Mouse (Mus musculus) common myeloid progenitor, adult 5-6 weeks (primary cell): ENCODE data around the gene Maml3. TPM values are rescaled to one million over a fixed set of nuclear protein-coding genes. Genes with fewer than 3 reads are reported as not detected.

Experiments
- ATAC-seq: replicated peaks from 2 replicates; pipeline ENCODE4 v1.8.0; 2016; ENCODE audit warnings: low read depth, mild to moderate bottlenecking, moderate TSS enrichment, inconsistent platforms; ENCODE audit not compliant: poor library complexity, severe bottlenecking
- total RNA-seq: library from RNA; stranded (forward); fragments of 200-1000, 187-1606 nt; gene quantifications from 2 replicates; pipeline ENCODE4 v1.2.3, GENCODE M21; 2017

The Maml3 gene
- total RNA-seq: 14.8 and 15.5 TPM in 2 replicates

DNA sequence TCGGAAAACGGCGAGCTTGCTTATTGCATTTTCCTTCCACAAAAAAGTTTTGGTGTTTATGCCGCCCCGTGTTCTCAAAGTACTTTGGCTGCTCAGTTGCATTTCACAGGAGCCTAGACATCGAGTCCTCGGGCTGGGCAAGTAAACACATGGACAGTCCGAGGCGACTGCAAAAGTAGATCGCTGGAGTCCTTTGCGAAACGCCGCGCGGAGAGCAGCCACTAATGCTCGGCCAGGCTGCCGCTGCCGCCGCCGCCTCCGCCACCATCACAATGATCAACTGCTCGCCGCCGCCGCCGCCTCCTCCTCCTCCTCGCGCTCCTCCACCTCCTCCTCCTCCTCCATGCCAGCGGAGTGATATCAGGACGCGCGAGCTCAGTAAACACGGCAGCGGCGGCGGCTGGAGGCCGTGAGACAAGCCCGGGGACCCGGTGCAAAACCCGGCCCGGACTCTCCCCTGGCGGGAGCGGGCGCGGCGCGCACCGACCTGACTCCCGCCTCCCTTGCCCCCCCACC is at the start of gene Maml3:
Maml3 (minus strand) TSS at position 441 of the 516 bp plus-strand sequence.
- ATAC-seq: peak; percentile 42

DNA sequence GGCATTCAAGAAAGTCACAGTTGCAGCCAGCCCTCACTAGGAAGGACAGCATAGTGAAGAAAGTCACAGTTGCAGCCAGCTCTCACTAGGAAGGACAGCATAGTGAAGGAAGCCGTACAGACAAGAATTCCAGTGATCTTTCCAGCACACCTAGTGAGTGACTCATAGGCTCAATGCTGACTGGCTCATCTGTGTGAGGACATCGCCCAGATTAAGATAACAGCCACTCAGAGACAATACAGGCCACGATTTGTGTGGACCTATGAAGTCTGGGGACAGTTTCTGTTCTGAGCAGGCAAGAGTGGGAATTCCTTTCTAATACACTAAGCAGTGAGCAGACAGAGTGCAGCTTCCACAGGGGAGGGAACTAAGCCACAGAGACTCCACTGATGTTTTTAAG is 46.3 kb upstream of the Maml3 start:
- no peak for ATAC-seq

DNA sequence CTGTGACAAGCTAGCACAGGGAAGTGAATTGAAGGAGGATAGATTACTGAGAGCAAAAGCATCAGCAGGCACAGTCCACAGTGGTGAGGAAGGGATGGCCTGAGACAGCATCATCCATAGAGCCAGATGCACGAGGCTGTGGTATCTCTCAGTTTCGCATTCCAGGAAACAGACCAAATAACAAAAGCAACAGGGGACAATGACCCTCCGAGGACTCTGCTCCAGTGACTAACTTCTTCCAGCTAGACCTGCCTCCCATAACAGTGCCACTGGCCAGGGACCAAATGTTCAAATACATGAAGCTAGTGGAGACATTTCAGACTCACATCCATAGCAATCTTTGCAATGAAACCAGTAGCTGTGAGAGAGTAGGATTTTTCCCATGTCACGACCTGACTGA is 43.4 kb upstream of the Maml3 start:
- no peak for ATAC-seq

DNA sequence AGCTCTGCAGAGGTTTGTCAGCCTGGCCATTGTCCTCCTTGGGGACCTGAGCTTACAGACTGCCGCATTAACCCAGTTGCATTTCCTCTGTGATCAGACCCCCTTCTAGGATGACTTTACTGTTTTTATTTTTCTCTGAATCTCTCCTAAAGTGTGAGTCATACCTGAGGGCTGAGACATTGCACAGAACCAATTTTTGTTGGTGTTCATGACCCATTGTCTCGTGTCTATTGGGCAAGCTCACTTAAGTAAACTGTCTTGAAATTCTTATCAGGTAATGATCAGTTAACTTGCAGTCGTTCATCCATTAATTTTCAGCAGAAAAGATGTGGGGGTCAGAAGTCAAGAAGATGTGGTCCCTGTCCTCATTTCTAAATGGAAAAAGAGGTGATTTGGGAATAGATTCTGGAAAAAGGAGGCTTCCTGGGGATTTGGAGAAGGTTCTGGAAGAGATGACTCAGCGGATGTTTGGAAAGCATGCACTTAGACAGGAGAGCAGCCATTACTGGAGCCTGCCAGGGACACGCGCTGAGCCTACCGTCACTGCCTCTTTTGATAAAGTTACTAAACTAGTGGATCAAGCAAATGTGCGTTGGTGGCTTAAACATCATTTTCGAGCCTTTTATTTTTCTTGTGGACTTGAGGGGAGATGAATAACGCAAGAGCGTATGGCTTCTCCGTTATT is 40.0 kb upstream of the Maml3 start:
- ATAC-seq: no peak

DNA sequence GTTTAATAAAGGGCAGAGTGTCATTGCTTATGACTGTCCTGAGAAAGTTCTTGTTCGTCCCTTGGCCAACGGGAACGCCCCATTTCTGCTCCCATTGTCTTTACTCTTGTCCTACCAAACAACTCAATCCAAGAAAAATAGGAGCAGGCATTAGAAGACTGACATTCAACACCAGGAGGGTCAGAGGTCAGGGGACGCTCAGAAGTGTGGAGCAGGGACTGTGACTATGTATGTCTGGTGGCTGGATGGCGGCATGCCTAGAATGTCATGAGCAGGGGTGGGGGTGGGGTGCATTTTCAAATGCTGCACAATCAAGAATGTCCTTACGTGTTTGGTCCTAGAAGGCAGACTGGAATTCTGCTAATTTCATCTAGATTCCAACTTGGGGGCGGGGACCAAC is 38.1 kb upstream of the Maml3 start:
- no peak for ATAC-seq

DNA sequence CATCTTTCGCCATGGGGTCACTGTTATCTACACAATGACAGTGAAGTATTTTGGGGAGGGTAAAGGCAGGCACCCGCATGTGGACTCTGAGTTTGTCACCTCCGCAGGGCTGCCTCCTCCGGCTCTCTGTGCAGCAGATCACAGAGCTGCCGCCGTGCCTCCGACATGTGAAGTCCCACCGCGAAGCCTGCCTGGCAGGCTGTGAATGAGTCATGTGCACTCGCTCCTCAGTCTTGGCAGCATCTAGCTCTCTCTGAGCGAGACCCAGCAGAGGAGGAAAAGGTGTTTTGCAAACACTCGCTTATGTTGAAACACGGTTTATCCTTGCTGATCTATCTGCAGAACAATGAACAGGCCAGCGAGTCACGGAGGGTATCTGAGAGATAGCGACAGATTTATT is 35.3 kb upstream of the Maml3 start:
- ATAC-seq: no peak

DNA sequence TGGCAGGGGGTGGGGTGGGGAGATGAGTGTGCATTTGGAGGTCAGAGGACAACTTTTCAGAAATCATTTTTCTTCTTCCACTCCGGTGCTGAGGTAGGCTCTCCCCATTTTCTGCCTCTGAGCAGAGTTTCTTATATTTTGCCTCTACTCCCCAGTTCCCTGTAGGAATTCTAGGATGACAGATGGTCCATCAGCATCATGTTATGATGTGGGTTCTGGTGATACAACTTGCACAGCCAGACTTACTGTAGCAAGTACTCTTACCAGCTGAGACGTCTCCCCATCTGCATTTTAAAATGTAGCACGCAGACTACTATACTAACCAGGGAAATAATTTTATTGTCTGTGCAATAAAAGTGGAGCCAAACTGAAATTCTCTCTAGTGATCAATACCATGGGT is 20.5 kb upstream of the Maml3 start:
- no peak for ATAC-seq

DNA sequence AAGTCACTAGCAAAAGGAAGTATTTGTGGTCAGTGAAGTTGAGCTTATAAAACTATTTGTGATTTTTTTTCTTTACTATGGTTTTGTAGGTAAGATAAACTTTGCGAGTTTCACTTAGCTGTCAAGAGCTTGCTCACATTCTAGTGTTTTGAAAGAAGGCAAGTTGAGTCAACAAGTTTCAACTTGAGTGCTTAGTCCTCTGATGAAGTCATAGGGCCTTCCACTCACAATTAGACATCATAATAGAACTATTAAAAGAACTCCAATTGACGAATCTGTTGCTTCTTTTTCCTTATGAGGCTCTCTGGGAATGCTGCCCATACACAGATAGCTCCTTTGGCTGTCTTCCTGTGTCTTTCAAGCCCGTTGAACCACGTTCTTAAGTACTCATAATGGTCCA is 16.0 kb upstream of the Maml3 start:
- no peak for ATAC-seq

DNA sequence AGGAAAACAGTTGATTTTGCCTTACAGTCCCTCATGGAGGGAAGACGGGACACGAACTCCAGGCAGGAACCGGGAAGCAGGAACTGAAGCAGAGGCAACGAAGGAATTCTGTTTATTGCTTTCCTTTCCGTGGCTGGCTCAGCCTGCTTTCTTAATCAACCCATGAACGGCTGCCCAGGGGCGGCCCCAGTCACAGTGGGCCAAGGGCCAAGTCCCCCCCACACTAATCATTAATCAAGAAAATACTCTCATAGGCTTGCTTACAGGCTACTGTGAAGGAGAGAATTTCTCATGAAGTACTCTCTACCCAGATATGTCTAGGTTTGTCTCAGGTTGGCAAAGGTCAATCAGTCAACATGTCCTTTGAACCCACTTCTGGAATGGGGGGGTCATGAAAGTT is 14.3 kb upstream of the Maml3 start:
- ATAC-seq: no peak

DNA sequence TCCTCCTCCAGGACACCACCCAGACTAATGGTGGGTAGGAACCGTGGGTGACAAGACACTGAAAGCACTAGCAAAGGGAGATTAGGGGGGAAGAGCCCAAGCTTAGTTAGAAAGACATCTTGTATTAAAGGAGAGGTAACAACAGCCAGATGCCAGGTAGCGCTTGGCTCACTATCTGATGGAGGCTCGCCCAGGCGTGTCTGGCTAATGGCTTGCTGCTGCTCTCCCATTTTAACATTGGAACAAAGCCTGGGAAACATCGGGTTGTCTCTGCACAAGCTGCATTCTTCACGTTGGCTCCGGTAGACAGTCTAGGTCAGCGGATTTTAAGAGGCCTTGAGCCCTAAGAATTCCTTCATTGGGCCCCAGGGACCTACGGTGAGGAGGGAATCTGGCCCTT is 10.5 kb upstream of the Maml3 start:
- ATAC-seq: no peak

DNA sequence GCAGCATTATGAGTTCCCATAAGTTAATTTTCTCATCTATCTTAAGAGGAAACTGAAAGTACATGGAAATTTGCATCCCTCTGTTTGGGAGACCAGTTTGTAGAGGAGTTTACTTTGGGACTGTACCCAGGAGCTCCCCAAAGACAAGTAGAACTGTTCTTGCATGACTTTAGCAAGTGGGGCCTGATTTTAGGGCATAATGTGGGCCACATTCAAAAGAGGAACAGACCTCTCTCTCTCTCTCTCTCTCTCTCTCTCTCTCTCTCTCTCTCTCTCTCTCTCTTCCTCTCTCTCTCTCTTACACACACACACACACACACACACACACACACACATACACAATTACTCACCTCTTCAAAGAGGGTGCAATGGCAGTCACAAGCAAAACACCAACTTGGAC is 3.2 kb upstream of the Maml3 start:
- no peak for ATAC-seq

DNA sequence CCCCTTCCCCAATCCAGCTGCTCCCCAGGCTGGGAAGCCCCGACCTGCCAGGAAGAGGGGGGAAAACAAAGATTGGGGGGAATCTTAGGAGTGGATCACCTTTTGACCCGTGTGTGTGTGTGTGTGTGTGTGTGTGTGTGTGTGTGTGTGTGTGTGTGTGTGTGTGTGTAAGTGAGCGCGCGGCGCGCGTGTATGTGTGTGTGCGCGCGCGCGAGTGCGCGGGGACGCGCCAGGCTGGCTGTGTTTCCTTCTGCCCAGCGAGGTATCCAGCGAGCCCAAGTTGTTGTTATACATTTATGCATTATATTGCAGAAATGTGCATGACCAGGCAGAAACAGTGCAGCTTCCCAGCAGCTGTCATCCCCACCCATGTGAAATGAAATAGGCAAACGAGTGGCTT is 280 bp upstream of the Maml3 start:
- ATAC-seq: no peak

DNA sequence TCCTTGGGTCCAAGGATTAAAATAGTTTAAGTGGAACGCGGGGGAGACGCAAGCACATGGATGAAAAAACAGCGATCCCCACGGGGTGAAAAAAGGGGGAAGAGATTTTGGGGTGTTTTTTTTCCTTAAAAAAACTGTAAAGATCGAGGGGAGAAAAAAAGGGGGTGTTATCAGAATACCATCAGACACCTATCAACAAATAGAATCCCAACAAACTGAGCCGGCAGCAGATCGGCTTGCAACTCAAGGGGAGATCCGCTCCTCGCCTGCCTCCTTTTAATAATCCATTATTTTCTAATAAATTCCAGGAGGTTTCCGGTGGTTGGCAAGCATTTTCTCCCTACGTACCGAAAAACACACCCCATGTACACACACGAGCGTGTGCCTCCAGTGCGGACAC is 668 bp downstream of the Maml3 start:
- no peak for ATAC-seq

DNA sequence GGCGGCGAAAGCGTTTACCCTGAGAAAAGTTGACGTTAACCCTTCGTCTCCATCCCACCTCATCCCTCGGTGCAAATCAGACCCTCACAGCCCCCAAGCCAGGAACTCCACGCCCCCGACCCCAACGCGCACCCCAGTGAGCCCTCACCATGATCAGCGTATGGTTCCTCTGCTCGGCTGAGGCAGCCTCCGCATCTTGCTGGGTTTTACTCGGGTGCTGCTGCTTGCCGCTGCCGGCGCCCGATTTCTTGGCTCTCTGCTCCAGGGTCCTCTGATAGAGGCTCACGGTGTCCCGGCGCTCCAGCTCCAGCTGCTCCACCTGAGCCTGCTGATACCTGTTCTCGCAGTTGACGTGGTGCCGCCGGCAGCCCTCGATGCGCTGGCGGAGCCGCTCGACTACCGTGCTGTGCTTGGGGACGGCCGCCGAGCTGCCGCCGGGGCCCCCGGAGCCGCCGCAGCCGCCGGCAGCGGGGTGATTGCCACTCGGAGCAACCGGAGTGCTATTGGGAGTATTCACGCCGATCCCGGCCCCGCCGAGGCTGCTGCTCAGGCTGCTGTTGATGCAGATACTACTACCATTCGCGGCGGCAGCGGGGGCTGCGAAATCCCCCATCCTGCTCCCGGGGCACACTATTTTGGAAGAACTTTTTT is 1.2 kb downstream of the Maml3 start:
- ATAC-seq: no peak

DNA sequence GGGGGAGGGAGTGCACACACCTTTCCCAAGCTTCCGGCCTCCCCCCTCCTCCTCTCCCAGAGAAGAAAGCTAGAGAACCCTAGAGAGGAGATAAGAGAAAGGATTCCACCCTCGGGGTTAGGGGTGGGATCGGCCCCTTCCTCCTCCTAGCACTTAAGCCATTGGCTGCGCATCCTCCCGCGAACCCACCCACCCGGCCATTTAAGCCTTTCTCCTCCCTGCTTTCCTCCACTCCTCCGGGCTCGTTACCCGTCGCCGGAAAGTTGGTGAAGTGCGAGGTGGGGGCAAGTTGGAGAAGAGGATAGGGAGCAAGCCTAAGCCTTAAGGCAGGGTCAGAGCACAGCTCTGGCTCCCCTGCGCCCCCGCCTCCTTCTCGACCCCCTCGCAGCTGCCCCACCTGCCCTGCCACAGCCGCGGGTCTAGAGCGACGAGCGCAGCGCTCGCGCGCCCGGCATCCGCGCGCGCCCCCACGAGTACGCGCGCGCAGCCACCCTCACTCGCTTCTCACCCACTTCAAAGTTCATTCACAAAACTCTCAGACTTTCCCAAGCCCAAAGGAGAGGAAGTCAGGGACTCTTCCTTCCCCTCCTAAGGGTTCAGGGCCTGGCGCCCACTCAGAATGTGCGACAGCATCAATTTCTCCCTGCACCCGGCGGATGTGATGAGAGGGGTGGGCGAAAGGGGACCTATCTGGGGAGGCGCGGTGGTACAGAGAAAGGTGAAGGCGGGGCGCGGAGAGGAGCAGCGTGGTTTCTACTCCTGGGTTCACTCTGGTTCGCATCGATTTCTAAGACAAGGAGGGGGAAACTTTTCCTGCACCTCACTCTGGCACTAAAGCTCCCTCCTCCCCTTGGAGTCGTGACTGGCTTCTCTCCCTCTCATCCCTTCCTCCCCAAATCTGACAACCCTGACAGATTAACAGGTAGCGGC is 2.0 kb downstream of the Maml3 start:
- ATAC-seq: peak; percentile 55

DNA sequence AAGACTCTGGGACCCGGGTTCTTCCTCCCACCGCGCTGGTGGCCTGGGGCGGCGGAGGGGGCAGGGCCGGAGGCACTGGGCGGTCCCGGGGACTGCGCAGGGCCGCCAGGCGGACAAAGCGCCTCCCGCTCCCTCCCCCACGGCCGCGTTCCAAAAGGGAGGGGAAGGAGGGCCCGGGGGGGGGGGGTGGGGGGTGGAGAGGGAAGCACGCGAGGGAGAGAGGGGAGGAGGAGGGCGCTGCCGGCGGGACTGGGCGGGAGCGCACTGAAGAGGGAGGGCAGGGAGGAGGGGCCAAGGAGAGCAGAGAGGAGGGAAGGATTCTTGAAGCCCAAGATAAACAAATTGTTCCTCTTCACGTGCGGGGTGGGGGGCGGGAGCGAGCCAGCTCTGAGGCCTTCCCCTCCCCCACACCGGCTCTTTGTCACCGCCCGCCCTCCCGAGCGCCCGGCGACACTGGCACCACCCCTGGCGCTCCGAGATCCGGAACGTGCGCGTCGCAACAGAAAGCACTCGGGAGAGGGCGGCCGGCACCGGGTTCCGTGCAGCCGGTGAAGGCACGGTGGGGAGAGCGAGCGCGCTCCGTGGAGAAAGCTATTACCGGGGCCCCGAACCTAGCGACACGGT is 2.8 kb downstream of the Maml3 start:
- peak; percentile 60 for ATAC-seq

DNA sequence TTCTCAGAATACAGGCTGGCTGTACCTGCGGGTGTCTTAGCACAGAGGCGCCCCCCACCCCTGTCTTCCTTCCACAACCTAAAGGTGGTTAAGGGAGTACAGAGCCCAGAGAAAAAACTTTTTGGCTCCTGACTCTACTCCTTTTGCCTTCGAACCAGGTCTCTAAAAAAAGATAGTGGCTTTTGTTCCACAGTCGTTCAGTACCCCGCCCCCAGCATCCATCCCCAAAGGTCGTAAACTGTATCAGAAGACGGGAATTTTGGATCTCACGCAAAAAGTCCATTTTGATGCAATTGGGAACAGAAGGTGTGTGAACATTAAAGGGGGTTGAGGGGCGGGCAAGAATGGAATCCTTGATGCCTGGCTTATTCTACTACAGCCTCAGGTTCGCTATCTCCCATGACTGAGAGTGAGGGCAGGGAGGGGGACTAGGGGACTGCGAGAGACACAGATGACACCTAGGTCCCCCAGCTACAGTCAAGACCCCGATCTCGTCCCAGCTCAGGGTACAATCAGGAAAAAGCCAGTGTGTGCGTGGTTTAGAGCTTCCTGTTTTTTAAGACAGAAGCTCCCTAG is 3.4 kb downstream of the Maml3 start:
- ATAC-seq: no peak

DNA sequence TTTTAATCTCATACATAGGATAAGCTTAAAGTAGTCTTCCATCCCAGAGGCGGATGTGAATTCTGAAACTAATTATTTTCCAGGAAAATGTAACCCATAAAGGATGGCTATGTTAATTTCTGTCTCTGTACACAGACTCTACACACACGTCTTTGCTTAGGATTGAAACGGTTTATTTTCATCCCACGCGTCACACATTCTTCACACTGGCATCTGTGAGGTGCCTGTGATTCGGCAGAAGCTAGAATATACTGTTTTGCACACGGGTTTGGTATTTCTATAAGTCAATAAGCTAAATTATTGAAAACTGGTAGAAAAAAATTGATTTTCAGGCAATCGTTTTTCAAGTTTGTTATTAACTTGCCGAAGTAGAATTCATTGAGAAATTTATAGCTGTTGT is 4.0 kb downstream of the Maml3 start:
- ATAC-seq: no peak

DNA sequence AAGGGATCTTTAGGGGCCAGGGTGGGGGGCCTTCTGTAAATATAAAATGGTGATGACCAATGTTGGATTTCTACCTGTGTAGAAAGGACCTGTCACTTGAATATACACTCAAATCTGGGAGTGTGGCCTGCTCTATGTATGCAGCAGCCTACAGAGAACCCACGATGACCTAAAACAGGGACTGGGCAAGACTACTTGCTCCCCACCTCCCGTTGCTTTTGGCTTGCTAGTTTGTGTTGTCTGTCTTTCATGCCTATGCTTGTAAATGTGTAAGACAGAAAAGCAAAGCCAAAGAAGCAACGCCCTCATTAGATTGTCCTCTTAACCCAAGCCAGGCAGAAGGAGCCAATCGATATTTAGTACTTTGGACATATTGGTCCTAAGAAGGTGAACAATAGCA is 4.6 kb downstream of the Maml3 start:
- no peak for ATAC-seq

DNA sequence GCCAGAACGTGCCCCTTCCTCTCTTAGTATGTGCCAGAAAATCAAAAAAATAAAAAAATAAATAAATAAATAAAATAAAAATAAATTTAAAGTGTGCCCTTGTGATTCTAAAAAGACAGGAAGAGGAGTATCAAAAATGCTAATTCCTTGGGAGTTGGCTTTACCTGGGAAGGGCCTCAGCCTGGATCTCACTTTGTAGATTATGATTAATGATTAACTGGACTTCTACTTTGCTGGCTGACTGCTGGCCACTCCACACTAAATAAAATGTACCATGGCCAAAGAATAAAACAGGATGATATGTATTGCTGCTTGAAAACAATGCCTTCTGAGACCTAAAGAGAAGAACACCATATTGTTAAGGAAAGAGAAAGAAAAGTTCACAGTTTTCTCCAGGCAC is 5.6 kb downstream of the Maml3 start:
- ATAC-seq: no peak
